Comparison of ENCODE assay signal across 8 mouse cellular contexts in genomic region chr17:24894995-24895547, GRCm38 (mm10). TPM values are rescaled to one million over a fixed set of nuclear protein-coding genes. Genes with fewer than 3 reads are reported as not detected.
DNase-seq lines count a peak whose midpoint lies in the region; ATAC-seq lines count a peak whose summit lies in the region.

Gene Eme2, minus strand, starts transcription at chr17:24895087.
Gene Mrps34, plus strand, starts transcription at chr17:24895116.

- peak; percentile 44 for ATAC-seq in hindbrain, embryonic 12.5 days (ENCODE audit: low FRiP score)

- peak; percentile 96 for DNase-seq in R1 (ENCODE audit: low read depth, low spot score)
- peak; percentile 89 to 90 for DNase-seq in cerebellum, postnatal 10 days
- DNase-seq in frontal cortex, postnatal 14 days (ENCODE audit: low spot score in 2 of 2) = peak; percentile 76 to 79
- DNase-seq in layer of hippocampus, postnatal 25 days (ENCODE audit: extremely low spot score in 1 of 2, low spot score in 1 of 2) = peak; percentile 72 to 84
- peak; percentile 85 for DNase-seq in lung, postnatal 25 days (ENCODE audit: low spot score)
- peak; percentile 80 for DNase-seq in retina, adult 2 months (ENCODE audit: low read depth, low spot score)
- DNase-seq in thymus, postnatal 36 days = peak; percentile 72 to 74

- H3K4me3 ChIP-seq in hindbrain, embryonic 12.5 days = peak within 1 kb of the TSS; percentile 78

- H3K27me3 ChIP-seq in hindbrain, embryonic 12.5 days = no peaks in the 10 kb centered on the region

- peak within 1 kb of the TSS; percentile 89 for H3K9ac ChIP-seq in hindbrain, embryonic 12.5 days

- H3K36me3 ChIP-seq in hindbrain, embryonic 12.5 days = peaks cover 65% of the 10 kb centered on the region

- under 1% methylated on average over 62 of the region's 62 CpGs for WGBS in hindbrain, embryonic 12.5 days

- peak within 1 kb of the TSS; percentile 98 for H3K4me2 ChIP-seq in hindbrain, embryonic 12.5 days (replicated peaks)

- H3K4me1 ChIP-seq in hindbrain, embryonic 12.5 days = peaks cover 34% of the 10 kb centered on the region

- H3K27ac ChIP-seq in hindbrain, embryonic 12.5 days = peak within 1 kb of the TSS; percentile 83

- H3K9me3 ChIP-seq in hindbrain, embryonic 12.5 days (replicated peaks) = no peaks in the 10 kb centered on the region

RNA-seq across cellular contexts. Expression of gene Eme2, which starts in this region (rescaled TPM):
- polyA plus RNA-seq in hindbrain, embryonic 12.5 days (2016; fragmentation: Nextera tagmentation; extraction: Ambion mirVana) = 39.3 and 45.5 TPM in 2 replicates
- 10 to 100 TPM; 54.0 to 69.1 TPM for total RNA-seq in layer of hippocampus, postnatal 25 days (2021)

RNA-seq across cellular contexts. Expression of gene Mrps34, which starts in this region (rescaled TPM):
- 85.1 and 86.7 TPM in 2 replicates for polyA plus RNA-seq in hindbrain, embryonic 12.5 days (2016; fragmentation: Nextera tagmentation; extraction: Ambion mirVana)
- 10 to 100 TPM; 74.3 to 78.9 TPM for total RNA-seq in layer of hippocampus, postnatal 25 days (2021)

Comparison
In these comparisons a context has a peak if more than half of its experiments do, and no peak if none do; other contexts are left out.
1. Peak in every context shown above with its lines: DNase-seq, ATAC-seq, H3K4me3 ChIP-seq and H3K27ac ChIP-seq.